ENCODE assay signal across 8 mouse cellular contexts in genomic region chr2:18055016-18055928, GRCm38 (mm10). TPM values are rescaled to one million over a fixed set of nuclear protein-coding genes. Genes with fewer than 3 reads are reported as not detected.
DNase-seq lines count a peak whose midpoint lies in the region; ATAC-seq and TF ChIP-seq lines count a peak whose summit lies in the region.

Gene Mllt10, plus strand, starts transcription at chr2:18055237.

- H3K4me3 ChIP-seq in lung, embryonic 16.5 days (ENCODE audit: low read length): peak within 1 kb of the TSS; percentile 68
- H3K4me3 ChIP-seq in cortical plate, adult 2 months (ENCODE audit: insufficient read depth, low read length): peak within 1 kb of the TSS; percentile 84
- H3K4me3 ChIP-seq in intestine, embryonic 15.5 days (replicated peaks): peak within 1 kb of the TSS; percentile 60
- peak within 1 kb of the TSS; percentile 62 to 86 for H3K4me3 ChIP-seq in liver, embryonic 14.5 days (ENCODE audit: insufficient read depth in 1 of 2, low read depth in 2 of 2, low read length in 2 of 2)

- no peak for TF ChIP-seq EP300 in liver, embryonic 14.5 days (IDR thresholded peaks at IDR 0.05; ENCODE audit: low read depth)

- no peak for ATAC-seq in lung, embryonic 16.5 days (ENCODE audit: low read depth)
- ATAC-seq in intestine, embryonic 15.5 days: no peak
- ATAC-seq in liver, embryonic 14.5 days (ENCODE audit: insufficient read depth): no peak

- TF ChIP-seq POLR2A in cortical plate, adult 2 months (IDR thresholded peaks at IDR 0.05; ENCODE audit: extremely low read depth, insufficient read depth, low read length): no peak

- no peak for TF ChIP-seq CTCF in cortical plate, adult 2 months (IDR thresholded peaks at IDR 0.05; ENCODE audit: extremely low read depth, insufficient read depth, low read length)
- TF ChIP-seq CTCF in liver, embryonic 14.5 days (IDR thresholded peaks at IDR 0.05; ENCODE audit: low read depth): no peak

- H3K9me3 ChIP-seq in lung, embryonic 16.5 days (ENCODE audit: control insufficient read depth, low read length): no peaks in the 10 kb centered on the region
- H3K9me3 ChIP-seq in intestine, embryonic 15.5 days: no peaks in the 10 kb centered on the region
- H3K9me3 ChIP-seq in liver, embryonic 14.5 days (ENCODE audit: control insufficient read depth, low read length): no peaks in the 10 kb centered on the region

- no peaks in the 10 kb centered on the region for H3K27me3 ChIP-seq in lung, embryonic 16.5 days (ENCODE audit: control insufficient read depth, insufficient read depth, low read depth, low read length)
- no peaks in the 10 kb centered on the region for H3K27me3 ChIP-seq in intestine, embryonic 15.5 days (replicated peaks)
- H3K27me3 ChIP-seq in liver, embryonic 14.5 days (ENCODE audit: control insufficient read depth, insufficient read depth, low read length): peaks cover 20% of the 10 kb centered on the region
- H3K27me3 ChIP-seq in splenic B cell, adult 2 months (ENCODE audit: control insufficient read depth, insufficient read depth, low read length, poor library complexity, severe bottlenecking): no peaks in the 10 kb centered on the region

- H3K27ac ChIP-seq in lung, embryonic 16.5 days (ENCODE audit: low read length): peak within 1 kb of the TSS; percentile 98
- H3K27ac ChIP-seq in cortical plate, adult 2 months (ENCODE audit: insufficient read depth, low read length): peak within 1 kb of the TSS; percentile 92
- peak within 1 kb of the TSS; percentile 99 for H3K27ac ChIP-seq in intestine, embryonic 15.5 days
- peak within 1 kb of the TSS; percentile 41 for H3K27ac ChIP-seq in liver, embryonic 14.5 days

- H3K9ac ChIP-seq in lung, embryonic 16.5 days (ENCODE audit: low read length): peak within 1 kb of the TSS; percentile 84
- peak within 1 kb of the TSS; percentile 73 for H3K9ac ChIP-seq in intestine, embryonic 15.5 days
- H3K9ac ChIP-seq in liver, embryonic 14.5 days (replicated peaks): peak within 1 kb of the TSS; percentile 78

- DNase-seq in lung, postnatal 25 days (ENCODE audit: low spot score): no peak
- no peak for DNase-seq in gonadal fat pad, adult 2 months (ENCODE audit: low read depth)
- no peak for DNase-seq in liver, embryonic 14.5 days (ENCODE audit: low read depth in 3 of 3, low spot score in 3 of 3)
- DNase-seq in splenic B cell, adult 2 months (ENCODE audit: low read depth, low spot score): peak; percentile 62
- DNase-seq in urinary bladder, adult 18-20 months (ENCODE audit: low spot score in 2 of 2): no peak

- peak within 1 kb of the TSS; percentile 76 for H3K4me2 ChIP-seq in lung, embryonic 16.5 days (ENCODE audit: low read depth, low read length)
- H3K4me2 ChIP-seq in intestine, embryonic 15.5 days (replicated peaks): peak within 1 kb of the TSS; percentile 92
- H3K4me2 ChIP-seq in liver, embryonic 14.5 days (ENCODE audit: low read depth): peak within 1 kb of the TSS; percentile 88

- peaks cover 14% of the 10 kb centered on the region for H3K4me1 ChIP-seq in lung, embryonic 16.5 days (replicated peaks; ENCODE audit: control insufficient read depth, insufficient read depth, low read length)
- no peaks in the 10 kb centered on the region; the same call in 1 of the 2 replicates for H3K4me1 ChIP-seq in cortical plate, adult 2 months (ENCODE audit: control insufficient read depth, insufficient read depth, low read length)
- 0 out of 2 replicates have a peak, but pooled peaks cover 4% of the 10 kb centered on the region for H3K4me1 ChIP-seq in intestine, embryonic 15.5 days (replicated peaks)
- peaks cover 5 to 10% of the 10 kb centered on the region in 2 experiments for H3K4me1 ChIP-seq in liver, embryonic 14.5 days (replicated peaks; ENCODE audit: control insufficient read depth in 2 of 2, insufficient read depth in 2 of 2, low read length in 1 of 2)

- H3K36me3 ChIP-seq in lung, embryonic 16.5 days (ENCODE audit: control insufficient read depth, insufficient read depth, low read length): no peaks in the 10 kb centered on the region
- no peaks in the 10 kb centered on the region for H3K36me3 ChIP-seq in intestine, embryonic 15.5 days
- H3K36me3 ChIP-seq in liver, embryonic 14.5 days (replicated peaks; ENCODE audit: control insufficient read depth, insufficient read depth, low read depth): no peaks in the 10 kb centered on the region
- H3K36me3 ChIP-seq in splenic B cell, adult 2 months (ENCODE audit: control insufficient read depth, insufficient read depth, low read length, poor library complexity, severe bottlenecking): no peaks in the 10 kb centered on the region

- WGBS in lung, embryonic 16.5 days: 4% methylated on average over 20 of the region's 20 CpGs
- 6% methylated on average over 20 of the region's 20 CpGs for WGBS in intestine, embryonic 15.5 days
- 4% methylated on average over 20 of the region's 20 CpGs for WGBS in liver, embryonic 14.5 days (ENCODE audit: insufficient replicate concordance)

RNA-seq across cellular contexts. Expression of gene Mllt10, which starts in this region (rescaled TPM):
- polyA plus RNA-seq in lung, embryonic 16.5 days (2015; fragmentation: Nextera tagmentation; extraction: Ambion mirVana): 56.1 and 57.9 TPM in 2 replicates
- polyA plus RNA-seq in cortical plate, adult 2 months (2012; rRNA removed): 37.1 and 38.0 TPM in 2 replicates
- 26.1 and 30.9 TPM in 2 replicates for polyA plus RNA-seq in gonadal fat pad, adult 2 months (2012; rRNA removed)
- 55.5 TPM in 2 replicates for polyA plus RNA-seq in intestine, embryonic 15.5 days (2015; fragmentation: Nextera tagmentation; extraction: Ambion mirVana)
- 13.4 and 16.4 TPM in 2 replicates for polyA plus RNA-seq in liver, embryonic 14.5 days (2012; rRNA removed)
- 14.4 and 19.7 TPM in 2 replicates for polyA plus RNA-seq in liver, embryonic 14.5 days (2014; fragmentation: Nextera tagmentation; extraction: Ambion mirVana)

Comparison
In these comparisons a context has a peak if more than half of its experiments do, and no peak if none do; other contexts are left out.
1. H3K27ac ChIP-seq: peak in every context shown above with its lines; median percentile 99 in intestine, embryonic 15.5 days; 98 in lung, embryonic 16.5 days; 92 in cortical plate, adult 2 months; 41 in liver, embryonic 14.5 days.